Mouse (Mus musculus): ENCODE results near the gene Fthl17b. TPM values are rescaled to one million over a fixed set of nuclear protein-coding genes. Genes with fewer than 3 reads are reported as not detected.

Fthl17b gene
- polyA plus RNA-seq, 1 experiment: not detected

DNA sequence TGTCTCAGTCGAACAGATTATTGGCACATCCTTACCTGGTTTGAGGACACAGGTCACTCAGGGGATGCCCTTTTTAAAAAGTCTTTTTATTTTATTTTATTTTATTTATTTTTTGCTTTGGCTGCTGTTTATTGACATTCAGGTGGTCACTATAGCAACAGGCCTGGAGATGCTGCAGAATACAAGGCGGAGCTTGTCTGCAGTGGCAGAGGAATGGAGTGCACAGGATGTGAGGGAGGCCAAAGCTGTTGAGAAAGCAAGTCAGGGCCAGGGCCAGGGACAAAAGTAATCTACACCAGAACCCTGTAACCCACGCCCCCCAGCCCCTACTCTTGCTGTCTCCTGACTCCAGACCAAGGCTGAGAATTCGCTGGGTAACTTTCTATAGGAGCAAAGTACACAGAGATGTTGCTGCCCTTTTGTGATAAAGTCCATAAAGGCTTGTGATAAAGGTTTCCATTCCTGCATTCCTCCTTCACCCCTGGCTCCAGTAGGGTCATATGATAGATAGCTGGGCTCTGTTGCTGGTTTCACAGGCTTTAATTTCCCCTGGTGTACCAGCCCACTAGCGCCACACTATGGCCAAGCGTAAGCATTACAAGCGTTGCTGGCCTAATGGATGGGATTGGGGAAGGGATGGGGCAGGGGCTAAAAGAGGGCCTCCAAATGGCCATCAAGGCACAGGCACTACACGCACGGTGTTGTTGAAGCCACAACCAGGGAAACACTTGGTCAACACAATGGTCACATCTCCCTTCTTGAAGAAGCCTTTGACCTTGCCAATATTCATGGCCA, 40.8 kb downstream of the Fthl17b start:
- Histone ChIP-seq H3K4me3 (no peak overlapping the region), H3ac (ENCODE audit: control insufficient read depth, insufficient read length) (no peak overlapping the region), H3K27me3 (ENCODE audit: control insufficient read depth, insufficient read depth, insufficient read length) (no peaks in the 10 kb centered on the region), H3K79me2 (ENCODE audit: control insufficient read depth, insufficient read depth) (no peaks in the 10 kb centered on the region), H3K36me3 (ENCODE audit: control insufficient read depth, insufficient read depth) (no peaks in the 10 kb centered on the region), H3K4me2 (ENCODE audit: low read depth) (no peak overlapping the region)
- TF ChIP-seq POLR2AphosphoS2 (IDR thresholded peaks at IDR 0.05; ENCODE audit: insufficient read length, low read depth): no peak
- no peak for TF ChIP-seq MYOG (IDR thresholded peaks at IDR 0.05; ENCODE audit: control insufficient read depth in 1 of 3, insufficient read depth in 1 of 3, insufficient read length in 2 of 3, low read depth in 2 of 3)
- no peak for TF ChIP-seq TCF12 (IDR thresholded peaks at IDR 0.05; ENCODE audit: insufficient read depth, poor library complexity, severe bottlenecking)
- TF ChIP-seq CEBPB (IDR thresholded peaks at IDR 0.05; ENCODE audit: insufficient read depth, poor library complexity, severe bottlenecking): no peak
- TF ChIP-seq MYOD1 (IDR thresholded peaks at IDR 0.05; ENCODE audit: control insufficient read depth in 1 of 3, insufficient read length in 2 of 3, low read depth in 2 of 3): no peak
- no peak for TF ChIP-seq E2F4 (IDR thresholded peaks at IDR 0.05; ENCODE audit: insufficient read depth)
- TF ChIP-seq MAX (IDR thresholded peaks at IDR 0.05; ENCODE audit: low read depth): no peak

DNA sequence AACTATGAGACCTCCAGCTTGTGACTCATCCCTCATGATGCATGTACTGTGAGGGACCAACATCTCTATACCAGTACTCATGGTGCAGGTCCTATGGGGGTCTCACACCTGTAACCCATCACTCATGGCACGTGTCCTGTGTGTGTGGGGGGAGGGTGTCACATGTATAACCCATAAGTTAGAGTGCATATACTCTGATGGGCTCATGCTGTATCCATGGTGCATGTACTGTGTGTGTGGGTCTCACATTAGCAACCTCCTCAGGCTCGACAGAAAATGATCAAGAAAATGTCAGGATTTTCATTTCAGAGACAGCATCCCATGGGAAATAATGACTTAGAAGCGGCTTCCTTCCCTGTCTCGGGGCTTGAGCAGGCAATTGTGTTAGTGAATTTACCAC, 41.7 kb downstream of the Fthl17b start:
- Histone ChIP-seq H3K4me2 (ENCODE audit: low read depth) (no peak overlapping the region), H3K79me2 (ENCODE audit: control insufficient read depth, insufficient read depth) (no peaks in the 10 kb centered on the region), H3ac (ENCODE audit: control insufficient read depth, insufficient read length) (no peak overlapping the region), H3K4me3 (no peak overlapping the region), H3K36me3 (ENCODE audit: control insufficient read depth, insufficient read depth) (no peaks in the 10 kb centered on the region), H3K27me3 (ENCODE audit: control insufficient read depth, insufficient read depth, insufficient read length) (no peaks in the 10 kb centered on the region)
- TF ChIP-seq E2F4 (IDR thresholded peaks at IDR 0.05; ENCODE audit: insufficient read depth): no peak
- no peak for TF ChIP-seq REST (IDR thresholded peaks at IDR 0.05; ENCODE audit: insufficient read depth, insufficient read length)
- no peak for TF ChIP-seq POLR2A (IDR thresholded peaks at IDR 0.05; ENCODE audit: insufficient read length, low read depth)
- no peak for TF ChIP-seq TCF3 (IDR thresholded peaks at IDR 0.05; ENCODE audit: insufficient read length, low read depth)
- TF ChIP-seq CEBPB (IDR thresholded peaks at IDR 0.05; ENCODE audit: insufficient read depth, poor library complexity, severe bottlenecking): no peak
- TF ChIP-seq SRF (IDR thresholded peaks at IDR 0.05; ENCODE audit: control insufficient read depth, insufficient read length, low read depth): no peak
- TF ChIP-seq MYOD1 (IDR thresholded peaks at IDR 0.05; ENCODE audit: control insufficient read depth in 1 of 3, insufficient read length in 2 of 3, low read depth in 2 of 3): no peak
- no peak for TF ChIP-seq MAX (IDR thresholded peaks at IDR 0.05; ENCODE audit: low read depth)
- no peak for TF ChIP-seq TCF12 (IDR thresholded peaks at IDR 0.05; ENCODE audit: insufficient read depth, poor library complexity, severe bottlenecking)
- TF ChIP-seq POLR2AphosphoS2 (IDR thresholded peaks at IDR 0.05; ENCODE audit: insufficient read length, low read depth): no peak
- TF ChIP-seq MYOG (IDR thresholded peaks at IDR 0.05; ENCODE audit: control insufficient read depth in 1 of 3, insufficient read depth in 1 of 3, insufficient read length in 2 of 3, low read depth in 2 of 3): no peak
- no peak for TF ChIP-seq USF1 (IDR thresholded peaks at IDR 0.05; ENCODE audit: low read depth)

Other genes with a start within 250 kb of the Fthl17b start
- gene Ssx9, start 214.5 kb downstream of the Fthl17b start, polyA plus RNA-seq (2012; fragmentation: generic; extraction: Trizol): not detected
- not detected for gene Ssxb5, start 159.3 kb downstream of the Fthl17b start, polyA plus RNA-seq (2012; fragmentation: generic; extraction: Trizol)
- gene Gm6592, start 119.0 kb downstream of the Fthl17b start, polyA plus RNA-seq (2012; fragmentation: generic; extraction: Trizol): not detected
- gene Gm5751, start 88.7 kb downstream of the Fthl17b start, polyA plus RNA-seq (2012; fragmentation: generic; extraction: Trizol): not detected
- 1.2 TPM for gene B630019K06Rik, start 70.6 kb downstream of the Fthl17b start, polyA plus RNA-seq (2012; fragmentation: generic; extraction: Trizol)
- not detected for gene Fthl17c, start 13.6 kb upstream of the Fthl17b start, polyA plus RNA-seq (2012; fragmentation: generic; extraction: Trizol)
- not detected for gene Fthl17d, start 23.8 kb upstream of the Fthl17b start, polyA plus RNA-seq (2012; fragmentation: generic; extraction: Trizol)
- gene Fthl17e, start 70.5 kb upstream of the Fthl17b start, polyA plus RNA-seq (2012; fragmentation: generic; extraction: Trizol): not detected
- not detected for gene Fthl17f, start 100.0 kb upstream of the Fthl17b start, polyA plus RNA-seq (2012; fragmentation: generic; extraction: Trizol)
- not detected for gene 4930402K13Rik, start 141.6 kb upstream of the Fthl17b start, polyA plus RNA-seq (2012; fragmentation: generic; extraction: Trizol)
- 0.37 TPM for gene Lancl3, start 236.9 kb upstream of the Fthl17b start, polyA plus RNA-seq (2012; fragmentation: generic; extraction: Trizol)